Mouse (Mus musculus) mouse embryonic stem cell (cell line): ENCODE data around the gene Fuom.

Experiments
- in situ Hi-C, 2 experiments: fragments of 300-500 bp; cut with MboI; formaldehyde crosslinking; loops; 1 replicate in 1 of 2; 3 replicates in 1 of 2; pipeline ENCODE4 v1.14.3; 2019 to 2020; ENCODE audit warnings: low sequenced_read_pairs in 2 of 2, low pct_unique_long_range_greater_than_20kb in 1 of 2, mixed read lengths in 1 of 2; ENCODE audit not compliant: unreplicated experiment in 1 of 2

Fuom gene

GRCm38 (mm10) chr7:140062307-140062706, 39.9 kb downstream of the Fuom start:
- in situ Hi-C loops: loop anchor here (10.0 kb wide), 1 partner anchor 158 kb away; no protein-coding TSS in a partner anchor

- in situ Hi-C loops: loop anchor here (10.0 kb wide), 1 partner anchor 157 kb away; no protein-coding TSS in a partner anchor
Observed at GRCm38 (mm10) chr7:140061832-140062130, 40.5 kb downstream of the Fuom start.

GRCm38 (mm10) chr7:140060936-140061831, 41.1 kb downstream of the Fuom start:
- in situ Hi-C loops: loop anchor here (10.0 kb wide), 1 partner anchor 156 kb away; no protein-coding TSS in a partner anchor

GRCm38 (mm10) chr7:140059601-140060000, 42.6 kb downstream of the Fuom start:
- in situ Hi-C loops: no loop called here

GRCm38 (mm10) chr7:140058528-140058927, 43.7 kb downstream of the Fuom start:
- in situ Hi-C loops: no loop called here

- in situ Hi-C loops: no loop called here
Observed at GRCm38 (mm10) chr7:140057413-140058407, 44.5 kb downstream of the Fuom start.

GRCm38 (mm10) chr7:140054124-140054523, 48.1 kb downstream of the Fuom start:
- in situ Hi-C loops: no loop called here

GRCm38 (mm10) chr7:140049115-140049689, 53.0 kb downstream of the Fuom start:
- in situ Hi-C loops: no loop called here

- in situ Hi-C loops: no loop called here
Observed at GRCm38 (mm10) chr7:140048361-140049114, 53.7 kb downstream of the Fuom start, which contains the start of gene Msx3. Msx3 (minus strand) TSS chr7:140049089.

- in situ Hi-C loops: no loop called here
Observed at GRCm38 (mm10) chr7:140047811-140048311, 54.4 kb downstream of the Fuom start.
